Mouse (Mus musculus): ENCODE measurements around the gene Parm1. TPM values are rescaled to one million over a fixed set of nuclear protein-coding genes. Genes with fewer than 3 reads are reported as not detected.

Parm1 gene
- polyA plus RNA-seq, 1 experiment: 18.3 TPM

DNA sequence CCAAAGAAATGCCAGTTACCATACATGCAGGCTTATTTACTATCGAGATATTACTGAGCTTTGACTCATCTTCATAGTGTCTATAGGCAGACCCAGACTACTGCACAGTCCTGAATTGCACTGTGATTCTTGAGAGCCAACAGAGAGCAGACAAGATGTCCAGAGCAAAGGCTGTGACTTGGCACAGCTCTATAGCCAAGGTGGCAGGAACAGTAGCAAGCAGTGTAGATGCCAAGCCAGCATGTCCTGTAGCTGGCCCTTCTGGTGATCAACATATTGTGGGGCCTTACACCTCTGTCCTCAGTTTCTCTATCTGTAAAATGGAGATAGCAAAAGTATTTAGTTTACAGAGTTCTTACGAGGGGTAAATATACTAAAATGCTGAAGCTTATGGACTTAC, 89.8 kb downstream of the Parm1 start:
- Histone ChIP-seq H3K4me1 (ENCODE audit: control insufficient read depth, insufficient read depth, low read length) (no peaks in the 10 kb centered on the region), H3K4me3 (replicated peaks; ENCODE audit: insufficient read depth, low read depth, low read length) (no peak overlapping the region), H3K27me3 (ENCODE audit: control insufficient read depth, insufficient read depth, low read length) (no peaks in the 10 kb centered on the region), H3K27ac (ENCODE audit: insufficient read depth, low read length) (no peak overlapping the region)
- WGBS: 78% methylated on average over 2 of the region's 2 CpGs
- TF ChIP-seq POLR2A (IDR thresholded peaks at IDR 0.05; ENCODE audit: borderline replicate concordance, insufficient read depth, low read length): no peak
- no peak for DNase-seq

DNA sequence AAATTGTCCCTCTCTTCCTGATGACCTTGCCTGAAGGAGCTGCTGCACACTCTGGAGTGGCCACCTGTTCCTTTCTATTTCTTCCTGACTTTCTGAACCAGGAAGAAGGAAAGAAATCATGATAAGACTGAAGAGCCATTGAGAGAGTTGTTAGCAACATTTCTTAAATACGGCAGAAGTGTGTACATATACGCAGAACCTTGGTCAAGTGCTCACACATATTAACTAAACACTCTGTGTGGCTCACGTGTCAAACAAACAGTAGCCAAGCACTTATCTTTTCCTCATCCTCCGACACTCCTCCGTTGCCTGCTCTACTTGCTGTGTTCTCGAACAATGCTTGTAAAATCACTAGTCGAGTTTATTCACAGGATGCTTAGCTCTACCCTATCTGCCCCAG, 90.4 kb downstream of the Parm1 start:
- Histone ChIP-seq H3K27me3 (ENCODE audit: control insufficient read depth, insufficient read depth, low read length) (no peaks in the 10 kb centered on the region), H3K4me1 (ENCODE audit: control insufficient read depth, insufficient read depth, low read length) (no peaks in the 10 kb centered on the region), H3K27ac (ENCODE audit: insufficient read depth, low read length) (no peak overlapping the region), H3K4me3 (replicated peaks; ENCODE audit: insufficient read depth, low read depth, low read length) (no peak overlapping the region)
- WGBS: 95% methylated on average over 7 of the region's 7 CpGs
- DNase-seq: no peak
- TF ChIP-seq CTCF (IDR thresholded peaks at IDR 0.05; ENCODE audit: borderline replicate concordance, insufficient read depth, low read depth, low read length): no peak
- no peak for TF ChIP-seq POLR2A (IDR thresholded peaks at IDR 0.05; ENCODE audit: borderline replicate concordance, insufficient read depth, low read length)

DNA sequence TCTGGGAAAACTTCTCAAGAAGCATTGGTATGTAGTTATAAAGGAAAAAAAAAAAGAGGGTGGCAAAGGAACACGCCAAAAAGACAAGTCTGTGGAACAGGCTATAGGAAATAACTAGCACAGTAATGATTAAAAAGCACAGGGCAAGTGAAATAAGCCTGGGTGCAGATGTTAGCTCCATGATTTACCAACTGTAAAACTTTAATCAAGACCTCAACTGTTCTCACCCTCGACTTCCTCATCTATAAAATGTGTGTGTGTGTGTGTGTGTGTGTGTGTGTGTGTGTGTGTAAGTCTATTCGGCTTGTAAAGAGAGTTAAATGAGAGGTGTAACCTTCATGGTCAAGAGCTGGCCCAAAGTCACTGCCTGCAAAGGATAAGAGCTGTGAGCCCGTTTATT, 91.6 kb downstream of the Parm1 start:
- no peak for TF ChIP-seq CTCF (IDR thresholded peaks at IDR 0.05; ENCODE audit: borderline replicate concordance, insufficient read depth, low read depth, low read length)
- no peak for TF ChIP-seq POLR2A (IDR thresholded peaks at IDR 0.05; ENCODE audit: borderline replicate concordance, insufficient read depth, low read length)
- Histone ChIP-seq H3K27me3 (ENCODE audit: control insufficient read depth, insufficient read depth, low read length) (no peaks in the 10 kb centered on the region), H3K27ac (ENCODE audit: insufficient read depth, low read length) (no peak overlapping the region), H3K4me3 (replicated peaks; ENCODE audit: insufficient read depth, low read depth, low read length) (no peak overlapping the region), H3K4me1 (ENCODE audit: control insufficient read depth, insufficient read depth, low read length) (no peaks in the 10 kb centered on the region)
- no peak for DNase-seq
- WGBS: 84% methylated on average over 4 of the region's 4 CpGs

DNA sequence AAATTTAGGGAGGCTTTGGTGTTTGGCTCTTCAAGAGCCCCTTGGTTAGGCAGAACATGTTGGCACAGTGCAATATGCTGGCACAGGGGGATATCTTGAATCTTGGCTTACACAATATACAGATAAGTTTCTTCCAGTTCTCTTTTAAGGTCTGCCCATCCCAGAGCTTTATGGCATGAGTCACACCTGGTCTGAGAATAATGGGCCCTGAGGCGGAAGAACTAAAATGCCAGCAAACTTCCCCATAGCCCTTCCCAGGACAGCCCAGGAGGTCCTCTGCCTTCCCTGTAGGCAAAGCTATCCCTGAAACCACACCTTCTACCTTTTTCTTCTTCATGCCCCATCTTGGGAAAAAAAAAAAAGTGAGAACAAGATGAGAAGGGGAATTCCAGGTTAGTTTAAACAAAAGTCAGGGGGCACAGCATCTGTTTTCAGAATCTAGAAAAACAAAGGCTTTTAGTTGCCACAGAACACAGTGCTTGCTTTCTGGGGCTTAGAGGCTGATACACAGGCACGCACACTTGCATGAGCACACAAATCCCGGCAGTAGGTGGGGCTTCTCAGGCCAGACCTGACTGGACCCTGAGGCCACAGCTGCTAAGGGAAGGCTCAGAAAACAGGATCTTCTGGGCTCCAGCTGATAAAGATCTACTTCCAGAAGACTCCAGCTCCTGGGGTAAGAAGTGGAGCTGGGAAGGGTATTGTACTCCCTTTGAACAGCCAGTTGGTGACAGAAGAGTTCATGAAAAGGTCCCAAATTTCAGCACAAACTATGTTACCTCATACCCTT, 92.3 kb downstream of the Parm1 start:
- H3K4me3 ChIP-seq (replicated peaks; ENCODE audit: insufficient read depth, low read depth, low read length): no peak overlapping the region
- H3K27ac ChIP-seq (ENCODE audit: insufficient read depth, low read length): no peak overlapping the region
- no peaks in the 10 kb centered on the region for H3K4me1 ChIP-seq (ENCODE audit: control insufficient read depth, insufficient read depth, low read length)
- 85% methylated on average over 3 of the region's 3 CpGs for WGBS
- H3K27me3 ChIP-seq (ENCODE audit: control insufficient read depth, insufficient read depth, low read length): no peaks in the 10 kb centered on the region
- no peak for DNase-seq
- TF ChIP-seq POLR2A (IDR thresholded peaks at IDR 0.05; ENCODE audit: borderline replicate concordance, insufficient read depth, low read length) (no peak), CTCF (IDR thresholded peaks at IDR 0.05; ENCODE audit: borderline replicate concordance, insufficient read depth, low read depth, low read length) (no peak)

- DNase-seq: no peak
- Histone ChIP-seq H3K27me3 (ENCODE audit: control insufficient read depth, insufficient read depth, low read length) (no peaks in the 10 kb centered on the region), H3K27ac (ENCODE audit: insufficient read depth, low read length) (no peak overlapping the region), H3K4me3 (replicated peaks; ENCODE audit: insufficient read depth, low read depth, low read length) (no peak overlapping the region), H3K4me1 (ENCODE audit: control insufficient read depth, insufficient read depth, low read length) (no peaks in the 10 kb centered on the region)
- WGBS: 97% methylated on average over 2 of the region's 2 CpGs
- TF ChIP-seq POLR2A (IDR thresholded peaks at IDR 0.05; ENCODE audit: borderline replicate concordance, insufficient read depth, low read length): no peak
- no peak for TF ChIP-seq CTCF (IDR thresholded peaks at IDR 0.05; ENCODE audit: borderline replicate concordance, insufficient read depth, low read depth, low read length)
Measured at GRCm38 (mm10) chr5:91610499-91610898, 93.1 kb downstream of the Parm1 start.

- Histone ChIP-seq H3K4me3 (replicated peaks; ENCODE audit: insufficient read depth, low read depth, low read length) (no peak overlapping the region), H3K27me3 (ENCODE audit: control insufficient read depth, insufficient read depth, low read length) (no peaks in the 10 kb centered on the region), H3K27ac (ENCODE audit: insufficient read depth, low read length) (no peak overlapping the region), H3K4me1 (ENCODE audit: control insufficient read depth, insufficient read depth, low read length) (no peaks in the 10 kb centered on the region)
- TF ChIP-seq CTCF (IDR thresholded peaks at IDR 0.05; ENCODE audit: borderline replicate concordance, insufficient read depth, low read depth, low read length): no peak
- no peak for TF ChIP-seq POLR2A (IDR thresholded peaks at IDR 0.05; ENCODE audit: borderline replicate concordance, insufficient read depth, low read length)
- 92% methylated on average over 3 of the region's 3 CpGs for WGBS
- no peak for DNase-seq
Measured at GRCm38 (mm10) chr5:91611589-91611988, 94.2 kb downstream of the Parm1 start.

- TF ChIP-seq CTCF (IDR thresholded peaks at IDR 0.05; ENCODE audit: borderline replicate concordance, insufficient read depth, low read depth, low read length) (no peak), POLR2A (IDR thresholded peaks at IDR 0.05; ENCODE audit: borderline replicate concordance, insufficient read depth, low read length) (no peak)
- H3K4me1 ChIP-seq (ENCODE audit: control insufficient read depth, insufficient read depth, low read length): no peaks in the 10 kb centered on the region
- DNase-seq: no peak
- H3K27me3 ChIP-seq (ENCODE audit: control insufficient read depth, insufficient read depth, low read length): no peaks in the 10 kb centered on the region
- 83% methylated on average over 11 of the region's 11 CpGs for WGBS
- no peak overlapping the region for H3K4me3 ChIP-seq (replicated peaks; ENCODE audit: insufficient read depth, low read depth, low read length)
- H3K27ac ChIP-seq (ENCODE audit: insufficient read depth, low read length): no peak overlapping the region
Measured at GRCm38 (mm10) chr5:91617331-91618233, 100.2 kb downstream of the Parm1 start.
